Mouse (Mus musculus): ENCODE data around the gene Hey2. TPM values are rescaled to one million over a fixed set of nuclear protein-coding genes. Genes with fewer than 3 reads are reported as not detected.

The Hey2 gene
- polyA plus RNA-seq, 1 experiment from 2014 or later: 6.5 TPM

Other genes with a start within 250 kb of the Hey2 start
- 20.2 and 23.7 TPM in 2 replicates for gene Trmt11, start 242.1 kb downstream of the Hey2 start, polyA plus RNA-seq (2014; fragmentation: Nextera tagmentation; extraction: Ambion mirVana)
- 23.0 and 24.3 TPM in 2 replicates for gene Hint3, start 213.2 kb downstream of the Hey2 start, polyA plus RNA-seq (2014; fragmentation: Nextera tagmentation; extraction: Ambion mirVana)
- gene Ncoa7, start 39.5 kb downstream of the Hey2 start, polyA plus RNA-seq (2014; fragmentation: Nextera tagmentation; extraction: Ambion mirVana): 23.7 and 25.8 TPM in 2 replicates

All from neural tube, embryonic 14.5 days (tissue).